Mouse (Mus musculus): ENCODE measurements around the gene Poc5. TPM values are rescaled to one million over a fixed set of nuclear protein-coding genes. Genes with fewer than 3 reads are reported as not detected.

Gene Poc5
- total and polyA plus RNA-seq, 3 experiments, result 17.1 to 25.4 TPM; not detected in 1

DNA sequence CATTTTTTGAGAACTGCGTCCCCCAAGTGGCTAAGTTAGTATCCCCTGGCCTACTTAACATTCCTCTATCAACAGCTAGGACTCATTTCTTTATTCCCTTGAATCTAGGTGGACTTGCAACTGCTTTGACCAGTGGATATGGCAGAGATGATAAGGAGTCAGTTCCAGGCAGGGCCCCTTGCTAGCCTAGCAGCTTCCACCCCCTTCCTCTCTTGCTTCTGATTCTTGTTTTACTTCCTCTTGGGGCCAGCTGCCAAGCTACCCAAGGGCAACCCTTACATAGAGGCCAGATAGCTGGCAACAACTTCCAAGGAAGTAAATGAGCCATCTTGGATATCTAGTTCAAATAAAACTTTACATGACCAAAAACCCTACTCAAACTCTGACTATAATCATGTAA is 48.8 kb downstream of the Poc5 start:
- Histone ChIP-seq H3K79me2 (ENCODE audit: control insufficient read depth, insufficient read depth, low read length, poor library complexity) (no peaks in the 10 kb centered on the region), H3K27ac (ENCODE audit: control insufficient read depth, low read depth, low read length) (no peak overlapping the region)

DNA sequence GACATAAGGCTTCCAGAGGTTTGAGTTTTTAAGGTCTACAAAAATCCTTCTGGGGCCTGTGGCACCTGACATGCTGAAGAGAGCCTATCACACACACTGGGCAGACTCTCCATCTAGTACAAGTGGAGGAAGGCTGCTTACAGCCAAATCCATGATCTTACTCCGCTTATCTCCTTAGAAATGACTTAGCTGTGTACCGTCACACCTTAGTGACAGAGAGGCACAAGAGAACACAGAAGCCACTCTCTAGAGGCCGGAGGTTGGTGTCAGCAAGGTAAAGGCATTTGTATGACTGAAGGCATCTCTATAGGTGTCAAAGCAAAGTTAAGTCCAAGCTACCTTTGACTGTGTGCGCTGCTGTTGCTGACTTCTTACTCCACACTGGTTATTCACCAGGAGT is 52.3 kb downstream of the Poc5 start:
- TF ChIP-seq MXI1 (IDR thresholded peaks at IDR 0.05; ENCODE audit: low read depth, low read length) (no peak), SMC3 (IDR thresholded peaks at IDR 0.05; ENCODE audit: low read depth, low read length) (no peak), USF1 (IDR thresholded peaks at IDR 0.05; ENCODE audit: low read depth, low read length) (no peak), MYB (IDR thresholded peaks at IDR 0.05; ENCODE audit: low read depth, low read length) (no peak), E2F4 (IDR thresholded peaks at IDR 0.05; ENCODE audit: borderline replicate concordance, low read depth, low read length) (no peak), POLR2AphosphoS5 (IDR thresholded peaks at IDR 0.05; ENCODE audit: borderline replicate concordance, low read depth, low read length) (no peak), CHD1 (IDR thresholded peaks at IDR 0.05; ENCODE audit: low read depth, low read length) (no peak), ZKSCAN1 (IDR thresholded peaks at IDR 0.05; ENCODE audit: low read depth, low read length) (no peak), TCF12 (IDR thresholded peaks at IDR 0.05; ENCODE audit: low read depth, low read length) (no peak), CHD2 (IDR thresholded peaks at IDR 0.05; ENCODE audit: low read length) (no peak), EP300 (IDR thresholded peaks at IDR 0.05; ENCODE audit: low read depth in 1 of 2, low read length in 2 of 2) (no peak), ETS1 (IDR thresholded peaks at IDR 0.05; ENCODE audit: low read depth, low read length) (no peak), MAX (IDR thresholded peaks at IDR 0.05; ENCODE audit: low read length) (no peak), HCFC1 (IDR thresholded peaks at IDR 0.05; ENCODE audit: low read depth, low read length) (no peak), ZC3H11A (IDR thresholded peaks at IDR 0.05; ENCODE audit: low read depth, low read length) (no peak), MEF2A (IDR thresholded peaks at IDR 0.05; ENCODE audit: extremely low read depth, insufficient replicate concordance, low read depth, low read length, poor library complexity, severe bottlenecking) (no peak), NELFE (IDR thresholded peaks at IDR 0.05; ENCODE audit: low read depth, low read length) (no peak), ZMIZ1 (IDR thresholded peaks at IDR 0.05; ENCODE audit: low read depth, low read length) (no peak)
- Histone ChIP-seq H3K9me3 (replicated peaks; ENCODE audit: insufficient read depth, low read length) (no peaks in the 10 kb centered on the region), H3K79me2 (ENCODE audit: control insufficient read depth, insufficient read depth, low read length, poor library complexity) (no peaks in the 10 kb centered on the region), H3K27me3 (ENCODE audit: control insufficient read depth in 1 of 2, insufficient read depth in 2 of 2, low read length in 2 of 2) (no peaks in the 10 kb centered on the region; a peak in 1 of 4 replicates), H3K27ac (ENCODE audit: control insufficient read depth, low read depth, low read length) (no peak overlapping the region), H3K4me3 (ENCODE audit: control insufficient read depth in 1 of 2, insufficient read depth in 1 of 2, low read depth in 2 of 2, low read length in 2 of 2) (no peak overlapping the region), H3K9ac (ENCODE audit: control insufficient read depth, low read depth, low read length, poor library complexity, severe bottlenecking) (no peak overlapping the region), H3K4me1 (ENCODE audit: control insufficient read depth in 1 of 2, insufficient read depth in 2 of 2, low read length in 2 of 2) (peaks cover 2 to 10% of the 10 kb centered on the region in 2 experiments; a peak in 3 of 4 replicates), H3K36me3 (ENCODE audit: control insufficient read depth in 1 of 2, insufficient read depth in 2 of 2, low read length in 2 of 2) (peaks cover 0 to 5% of the 10 kb centered on the region in 2 experiments; a peak in 2 of 4 replicates)
- no peak for DNase-seq (ENCODE audit: low read depth, low spot score)

More for the DNA sequence above, 48.8 kb downstream of the Poc5 start:
- peak; percentile 63 for DNase-seq (ENCODE audit: low read depth, low spot score)
- Histone ChIP-seq H3K9me3 (replicated peaks; ENCODE audit: insufficient read depth, low read length) (no peaks in the 10 kb centered on the region), H3K9ac (ENCODE audit: control insufficient read depth, low read depth, low read length, poor library complexity, severe bottlenecking) (no peak overlapping the region), H3K36me3 (ENCODE audit: control insufficient read depth in 1 of 2, insufficient read depth in 2 of 2, low read length in 2 of 2) (peaks cover 0 to 11% of the 10 kb centered on the region in 2 experiments; a peak in 2 of 4 replicates), H3K4me1 (ENCODE audit: control insufficient read depth in 1 of 2, insufficient read depth in 2 of 2, low read length in 2 of 2) (peaks cover 2 to 21% of the 10 kb centered on the region in 2 experiments; a peak in 3 of 4 replicates), H3K27me3 (ENCODE audit: control insufficient read depth in 1 of 2, insufficient read depth in 2 of 2, low read length in 2 of 2) (no peaks in the 10 kb centered on the region), H3K4me3 (ENCODE audit: control insufficient read depth in 1 of 2, insufficient read depth in 1 of 2, low read depth in 2 of 2, low read length in 2 of 2) (no peak overlapping the region)
- no peak for TF ChIP-seq ZMIZ1 (IDR thresholded peaks at IDR 0.05; ENCODE audit: low read depth, low read length)
- no peak for TF ChIP-seq TBP (IDR thresholded peaks at IDR 0.05; ENCODE audit: low read depth, low read length)
- no peak for TF ChIP-seq MAX (IDR thresholded peaks at IDR 0.05; ENCODE audit: low read length)
- no peak for TF ChIP-seq MAZ (IDR thresholded peaks at IDR 0.05; ENCODE audit: low read depth, low read length)
- TF ChIP-seq POLR2A (IDR thresholded peaks at IDR 0.05; ENCODE audit: control insufficient read depth in 1 of 2, insufficient read depth in 1 of 2, low read depth in 1 of 2, low read length in 2 of 2, poor library complexity in 1 of 2), result no peak
- no peak for TF ChIP-seq TCF12 (IDR thresholded peaks at IDR 0.05; ENCODE audit: low read depth, low read length)
- TF ChIP-seq JUND (IDR thresholded peaks at IDR 0.05; ENCODE audit: low read depth, low read length), result no peak
- no peak for TF ChIP-seq MXI1 (IDR thresholded peaks at IDR 0.05; ENCODE audit: low read depth, low read length)
- TF ChIP-seq NELFE (IDR thresholded peaks at IDR 0.05; ENCODE audit: low read depth, low read length), result no peak
- TF ChIP-seq ZKSCAN1 (IDR thresholded peaks at IDR 0.05; ENCODE audit: low read depth, low read length), result no peak
- no peak for TF ChIP-seq USF1 (IDR thresholded peaks at IDR 0.05; ENCODE audit: low read depth, low read length)
- no peak for TF ChIP-seq ELF1 (IDR thresholded peaks at IDR 0.05; ENCODE audit: low read depth, low read length)
- TF ChIP-seq CTCF (IDR thresholded peaks at IDR 0.05 in 2 of 3, conservative IDR thresholded peaks at IDR 0.05 in 1 of 3; ENCODE audit: control insufficient read depth in 1 of 3, insufficient read depth in 1 of 3, low read depth in 2 of 3, low read length in 3 of 3, poor library complexity in 1 of 3, severe bottlenecking in 1 of 3), result no peak
- TF ChIP-seq SIN3A (IDR thresholded peaks at IDR 0.05; ENCODE audit: low read length), result no peak
- TF ChIP-seq RCOR1 (IDR thresholded peaks at IDR 0.05; ENCODE audit: low read depth, low read length), result peak; percentile 44; the same call in 1 of the 2 replicates
- TF ChIP-seq EP300 (IDR thresholded peaks at IDR 0.05; ENCODE audit: low read depth in 1 of 2, low read length in 2 of 2), result peak; percentile 63 to 64
- no peak for TF ChIP-seq POLR2AphosphoS5 (IDR thresholded peaks at IDR 0.05; ENCODE audit: borderline replicate concordance, low read depth, low read length)
